ENCODE assay signal across 14 mouse cellular contexts in genomic region chr4:107553774-107554173, GRCm38 (mm10).
DNase-seq lines count a peak whose midpoint lies in the region; ATAC-seq lines count a peak whose summit lies in the region.
"Had no signal": no experiment of that assay in that cellular context is flagged by ENCODE, and none has a peak within 500 bp of the region (broad histone marks: within the 10 kb centered on the region; RNA-seq: fewer than 3 reads in every experiment).

No protein-coding gene starts in this region.

- ATAC-seq in megakaryocyte, adult 5-6 weeks (ENCODE audit: poor library complexity, severe bottlenecking), result peak; percentile 24; the same call in 1 of the 2 replicates
- ATAC-seq: CD4-positive, CD25-positive, alpha-beta regulatory T cell, adult 4 months; forebrain, embryonic 15.5 days had no signal

- DNase-seq in adrenal gland, postnatal 25 days, result peak; percentile 21
- no peak for DNase-seq in adrenal gland, adult 18-20 months (ENCODE audit: low spot score in 2 of 2)
- DNase-seq in 416B (ENCODE audit: low read depth), result peak; percentile 74
- DNase-seq in adipocyte (ENCODE audit: low spot score), result peak; percentile 44
- no peak for DNase-seq in heart, postnatal 10 days
- DNase-seq in lung, postnatal 10 days, result no peak
- no peak for DNase-seq in B cell, adult 2 months
- DNase-seq: kidney, adult 2 months; kidney, postnatal 14 days; liver, embryonic 13.5 days; thymus, postnatal 36 days had no signal

- intact Hi-C loops in heart, postnatal 10 days (cut with DNase I), result no loop called here

Comparison
In these comparisons a context has a peak if more than half of its experiments do, and no peak if none do; other contexts are left out.
1. DNase-seq: peak in adrenal gland, postnatal 25 days (single experiment), 416B (single experiment) and adipocyte (single experiment); none in adrenal gland, adult 18-20 months (0 of 2), heart, postnatal 10 days (0 of 2), lung, postnatal 10 days (single experiment) and B cell, adult 2 months (0 of 2).